Mouse (Mus musculus) kidney, postnatal 0 days (tissue): Measurements from ENCODE around the gene Gm8947. TPM values are rescaled to one million over a fixed set of nuclear protein-coding genes. Genes with fewer than 3 reads are reported as not detected.
"Not testable (repeated sequence)": the region's sequence is repeated elsewhere in the genome, so short reads cannot be mapped to it uniquely, and the experiment has no call there.

Experiments used
- ATAC-seq: fragments of 200-750 bp; cut with Nextera tagmentation; replicated peaks from 2 replicates; pipeline ENCODE4 v1.8.0; 2017; ENCODE audit warnings: low read depth, moderate number of reproducible peaks, moderate TSS enrichment, moderate library complexity; ENCODE audit not compliant: low FRiP score
- DNase-seq: peaks from one replicate; pipeline ENCODE4 v3.0.0-alpha.2; 2016; ENCODE audit warnings: low spot score
- H3K27ac ChIP-seq: fragments of 300-500 bp; sonication (generic); 2 replicates; pipeline ENCODE4 v1.5.1; 2014; ENCODE audit warnings: mild to moderate bottlenecking
- H3K27me3 ChIP-seq: fragments of 300-500 bp; sonication (generic); 2 replicates; pipeline ENCODE4 v1.6.1; 2014; ENCODE audit warnings: low read length, mixed read lengths; ENCODE audit not compliant: insufficient read depth
- H3K36me3 ChIP-seq: fragments of 300-500 bp; sonication (generic); 2 replicates; pipeline ENCODE4 v1.6.1; 2014; ENCODE audit warnings: low read length, mixed read lengths; ENCODE audit not compliant: insufficient read depth
- H3K4me1 ChIP-seq: fragments of 300-500 bp; sonication (generic); replicated peaks from 2 replicates; pipeline ENCODE4 v1.6.1; 2014; ENCODE audit warnings: antibody characterized with exemption, low read length, mixed read lengths; ENCODE audit not compliant: insufficient read depth
- H3K4me2 ChIP-seq: fragments of 300-500 bp; sonication (generic); 2 replicates; pipeline ENCODE4 v1.6.1; 2014; ENCODE audit warnings: mild to moderate bottlenecking, low read length, moderate library complexity, mixed read lengths
- H3K4me3 ChIP-seq: fragments of 300-500 bp; sonication (generic); replicated peaks from 2 replicates; pipeline ENCODE4 v1.5.1; 2014; ENCODE audit warnings: low read depth, low read length
- H3K9ac ChIP-seq: fragments of 300-500 bp; sonication (generic); 2 replicates; pipeline ENCODE4 v1.6.1; 2014; ENCODE audit warnings: low read depth, low read length
- H3K9me3 ChIP-seq: fragments of 300-500 bp; sonication (generic); replicated peaks from 2 replicates; pipeline ENCODE4 v1.6.1; 2016; ENCODE audit warnings: low read length, inconsistent platforms, mixed read lengths
- WGBS: fragments of 180-500 bp; shearing (Covaris S2); extraction: QIAGEN DNeasy Blood & Tissue Kit; methylation state at CpG from one replicate; pipeline ENCODE4 v1.1.7; 2014; 5-methylcytosine and 5-hydroxymethylcytosine counted together
- polyA plus RNA-seq: library from polyadenylated mRNA; unstranded; fragments of >200 nt; fragmentation: Nextera tagmentation; extraction: Ambion mirVana; gene quantifications from 2 replicates; pipeline ENCODE4 v1.2.1, GENCODE M21; 2015

The Gm8947 gene
- polyA plus RNA-seq, 1 experiment from 2014 or later = 0.61 TPM

- 90% methylated on average over 2 of the region's 4 CpGs for WGBS
- DNase-seq, ATAC-seq, H3K9ac ChIP-seq, H3K4me2 ChIP-seq, H3K27me3 ChIP-seq, H3K9me3 ChIP-seq, H3K4me1 ChIP-seq, H3K36me3 ChIP-seq, H3K4me3 ChIP-seq, H3K27ac ChIP-seq: not testable (repeated sequence)
Measured at GRCm38 (mm10) chr1:151198120-151198519, 5.9 kb downstream of the Gm8947 start, which contains the start of gene Gm47995. Gm47995 (plus strand) TSS chr1:151198448.

GRCm38 (mm10) chr1:151200620-151201019 is 8.4 kb downstream of the Gm8947 start:
- not testable (repeated sequence) for H3K4me1 ChIP-seq, ATAC-seq, H3K9ac ChIP-seq, DNase-seq, H3K27ac ChIP-seq, H3K27me3 ChIP-seq, H3K36me3 ChIP-seq, H3K4me2 ChIP-seq, H3K9me3 ChIP-seq, H3K4me3 ChIP-seq

DNA sequence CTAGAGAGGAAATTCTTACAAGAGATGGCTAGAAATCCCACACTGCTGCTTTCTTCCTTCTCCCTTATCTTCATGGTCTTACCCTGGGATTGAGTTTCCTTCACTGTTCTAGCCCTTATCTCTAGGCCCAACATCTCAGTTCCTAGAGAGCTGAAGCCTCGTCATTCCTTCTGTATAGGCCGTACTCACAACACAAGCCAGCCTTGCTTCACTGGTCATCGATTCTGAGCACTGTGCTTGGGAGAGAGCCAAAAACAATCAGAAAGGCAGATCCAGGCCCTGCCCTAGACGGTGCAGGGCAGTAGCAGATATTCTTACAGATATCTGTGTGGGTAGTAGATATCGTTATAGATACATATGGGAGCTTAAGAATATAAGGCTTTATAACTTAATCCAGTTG is 10.6 kb downstream of the Gm8947 start:
- DNase-seq, H3K4me1 ChIP-seq, H3K27ac ChIP-seq, H3K9ac ChIP-seq, H3K27me3 ChIP-seq, H3K4me3 ChIP-seq, H3K4me2 ChIP-seq, H3K36me3 ChIP-seq, H3K9me3 ChIP-seq: not testable (repeated sequence)
- WGBS = 36% methylated on average over 3 of the region's 5 CpGs
- ATAC-seq = peak; percentile 49; the same call in 1 of the 2 replicates

DNA sequence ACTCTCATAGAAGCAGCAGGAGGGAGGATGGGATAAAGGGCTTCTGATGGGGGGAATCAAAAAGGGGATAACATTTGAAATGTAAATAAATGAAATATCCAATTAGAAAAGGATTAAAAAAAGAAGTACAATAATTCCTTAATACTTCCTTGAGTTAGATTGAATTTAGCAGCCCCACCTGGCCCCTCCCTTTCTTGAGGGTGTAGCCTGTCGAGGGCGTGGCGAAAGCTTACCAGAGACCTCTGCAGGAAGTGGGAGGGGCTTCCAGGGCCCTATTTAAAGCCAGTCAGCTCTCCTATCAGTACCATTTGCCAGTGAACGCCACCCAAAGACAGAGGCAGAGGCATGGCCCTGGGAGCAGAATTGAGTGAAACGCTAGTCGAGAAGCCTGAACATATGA is 11.6 kb downstream of the Gm8947 start, which contains the start of gene 3110040M04Rik:
3110040M04Rik (plus strand) TSS at position 304 of the 400 bp plus-strand sequence.
- H3K4me2 ChIP-seq, H3K4me3 ChIP-seq, DNase-seq, H3K27me3 ChIP-seq, H3K27ac ChIP-seq, H3K4me1 ChIP-seq, H3K36me3 ChIP-seq, H3K9me3 ChIP-seq, ATAC-seq, H3K9ac ChIP-seq: not testable (repeated sequence)
- WGBS = no CpG with 5 or more reads among the region's 6 CpGs

- 0 out of 2 replicates have a peak, but pooled peaks have one; percentile 43 for ATAC-seq
Measured at GRCm38 (mm10) chr1:151208493-151208892, 16.3 kb downstream of the Gm8947 start.

DNA sequence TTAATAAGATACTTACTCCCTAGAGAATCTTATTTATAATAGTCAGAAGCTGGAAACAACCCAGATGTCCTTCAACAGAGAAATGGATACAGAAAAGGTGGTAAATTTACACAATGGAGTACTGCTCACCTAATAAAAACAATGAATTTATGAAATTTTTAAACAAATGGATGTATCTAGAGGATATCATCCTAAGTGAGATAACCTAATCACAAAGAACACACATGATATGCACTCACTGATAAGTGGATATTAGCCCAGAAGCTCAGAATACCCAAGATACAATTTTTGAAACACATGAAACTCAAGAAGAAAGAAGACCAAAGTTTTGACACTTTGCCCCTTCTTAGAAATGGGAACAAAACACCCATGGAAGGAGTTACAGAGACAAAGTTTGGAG is 16.8 kb downstream of the Gm8947 start:
- not testable (repeated sequence) for H3K9me3 ChIP-seq, ATAC-seq, H3K27ac ChIP-seq, DNase-seq, H3K4me2 ChIP-seq, H3K4me3 ChIP-seq, H3K9ac ChIP-seq, H3K27me3 ChIP-seq, H3K4me1 ChIP-seq, H3K36me3 ChIP-seq

More at GRCm38 (mm10) chr1:151208493-151208892, 16.3 kb downstream of the Gm8947 start:
- H3K36me3 ChIP-seq, H3K4me3 ChIP-seq, H3K9me3 ChIP-seq, DNase-seq, H3K27ac ChIP-seq, H3K9ac ChIP-seq, H3K4me2 ChIP-seq, H3K4me1 ChIP-seq, H3K27me3 ChIP-seq: not testable (repeated sequence)
- WGBS = 32% methylated on average over 3 of the region's 5 CpGs

GRCm38 (mm10) chr1:151209824-151210355 is 17.7 kb downstream of the Gm8947 start, which contains the start of gene Gm47996:
Gm47996 (plus strand) TSS chr1:151210131.
- not testable (repeated sequence) for H3K36me3 ChIP-seq, H3K4me2 ChIP-seq, H3K27ac ChIP-seq, H3K4me1 ChIP-seq, ATAC-seq, H3K9ac ChIP-seq, H3K27me3 ChIP-seq, H3K4me3 ChIP-seq, DNase-seq, H3K9me3 ChIP-seq
- WGBS = 96% methylated on average over 4 of the region's 8 CpGs

DNA sequence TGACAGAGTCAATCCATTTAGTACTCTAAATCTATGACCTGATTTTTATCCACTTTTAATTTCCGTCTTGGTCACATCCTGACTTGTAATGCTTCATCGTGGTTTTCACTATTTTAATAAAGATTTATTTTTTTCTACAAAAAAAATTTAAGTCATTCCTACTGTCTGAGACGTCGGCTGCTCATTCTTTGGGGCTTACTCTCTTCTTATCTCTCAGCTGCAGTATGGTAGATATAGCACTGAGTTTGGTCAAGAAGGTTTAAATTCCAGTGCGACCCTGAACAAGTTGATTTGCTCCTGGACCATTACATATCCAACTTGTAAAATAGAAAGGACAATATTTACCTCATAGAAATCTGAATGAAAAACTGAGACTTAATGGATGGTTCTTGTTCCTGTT is 19.5 kb downstream of the Gm8947 start:
- not testable (repeated sequence) for ATAC-seq, H3K9ac ChIP-seq, H3K4me1 ChIP-seq, H3K27me3 ChIP-seq, H3K36me3 ChIP-seq, H3K27ac ChIP-seq, H3K9me3 ChIP-seq, H3K4me3 ChIP-seq, DNase-seq, H3K4me2 ChIP-seq
- 85% methylated on average over 5 of the region's 5 CpGs for WGBS
